In genomic region chr12:81108600-81109011, GRCm38 (mm10) we compare ENCODE assay signal across 11 mouse cellular contexts.
DNase-seq lines count a peak whose midpoint lies in the region; ATAC-seq lines count a peak whose summit lies in the region.
"Had no signal": no experiment of that assay in that cellular context is flagged by ENCODE, and none has a peak within 500 bp of the region (broad histone marks: within the 10 kb centered on the region; RNA-seq: fewer than 3 reads in every experiment).

No protein-coding gene starts in this region.

- no peak for ATAC-seq in frontal cortex, adult (ENCODE audit: low TSS enrichment)
- no peak for ATAC-seq in CD4-positive, CD25-positive, alpha-beta regulatory T cell, adult 4 months

- DNase-seq in adrenal gland, postnatal 10 days, result peak; percentile 14
- DNase-seq in adrenal gland, postnatal 25 days, result no peak
- DNase-seq in NIH3T3 (ENCODE audit: low read depth) (peak; percentile 41), liver (peak; percentile 29)
- peak; percentile 5 to 59 for DNase-seq in lung, postnatal 4 days
- DNase-seq in frontal cortex, postnatal 14 days (ENCODE audit: low spot score in 2 of 2), result no peak
- DNase-seq: cerebellum, adult 9-10 months; kidney, adult 11 months; right cerebral cortex, adult 18-20 months had no signal

Comparison
In these comparisons a context has a peak if more than half of its experiments do, and no peak if none do; other contexts are left out.
1. DNase-seq: peak in adrenal gland, postnatal 10 days (single experiment), NIH3T3 (single experiment), liver (single experiment) and lung, postnatal 4 days (2 of 2); none in adrenal gland, postnatal 25 days (single experiment) and frontal cortex, postnatal 14 days (0 of 2).